Mouse (Mus musculus): ENCODE measurements around the gene Cdc42ep4.

DNA sequence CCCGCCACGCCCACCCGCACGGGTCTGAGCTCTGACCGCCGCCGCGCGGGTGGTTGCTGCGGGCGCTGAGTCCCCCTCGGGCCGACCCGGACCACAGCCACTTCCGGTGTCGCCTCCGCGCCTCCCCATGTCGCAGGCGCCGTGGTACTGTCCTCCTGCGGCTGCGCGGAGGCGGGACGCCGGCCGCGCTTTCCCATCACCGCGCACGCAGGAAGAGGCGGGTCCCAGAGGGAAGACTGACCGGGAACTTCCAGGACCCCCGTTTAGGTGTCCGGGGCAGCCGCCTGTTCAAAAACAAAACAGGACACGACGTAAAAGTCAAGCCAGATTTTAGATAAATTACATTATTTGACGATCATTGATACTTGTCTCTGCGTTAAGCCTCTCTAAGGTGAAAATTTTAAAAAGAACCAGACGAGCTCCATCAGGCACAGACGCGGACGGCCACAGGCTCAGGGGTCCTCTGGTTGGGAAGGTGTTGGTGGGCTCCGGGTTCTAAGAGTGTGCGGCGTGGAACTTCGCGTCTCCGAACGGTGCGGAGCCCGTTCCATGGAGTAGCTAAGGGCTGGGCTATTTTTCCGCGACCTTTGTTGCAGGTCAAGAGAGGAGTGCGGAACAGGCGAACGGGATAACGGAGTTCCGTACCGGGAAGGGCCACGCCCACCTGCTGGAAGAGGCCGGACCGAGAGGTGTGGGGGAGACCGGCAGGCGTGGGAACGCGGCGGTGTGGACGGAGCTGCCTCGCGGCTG, 67.5 kb downstream of the Cdc42ep4 start, which contains the start of the genes Fam104a and D11Wsu47e:
- no peak for TF ChIP-seq CTCF (IDR thresholded peaks at IDR 0.05; ENCODE audit: low read depth, low read length)
- TF ChIP-seq GATA2 (IDR thresholded peaks at IDR 0.05; ENCODE audit: borderline replicate concordance, low read depth, low read length) = no peak
- no peak for TF ChIP-seq TAL1 (conservative IDR thresholded peaks at IDR 0.05; ENCODE audit: low read depth, low read length)
- no peak for TF ChIP-seq POLR2AphosphoS5 (IDR thresholded peaks at IDR 0.05; ENCODE audit: insufficient replicate concordance, low read depth, low read length)
- no peak for TF ChIP-seq GATA1 (IDR thresholded peaks at IDR 0.05; ENCODE audit: borderline replicate concordance, low read length)
